Mouse (Mus musculus) spleen, adult 2 months (tissue): ENCODE measurements around the gene Lgr4.

Experiments used
- CTCF ChIP-seq: fragments of 200-500 bp; IDR thresholded peaks from 2 replicates; pipeline ENCODE4 v1.5.1; 2011; ENCODE audit warnings: mild to moderate bottlenecking, inconsistent platforms; ENCODE audit not compliant: insufficient read depth, insufficient read length, insufficient replicate concordance; ENCODE audit errors: extremely low read depth
- POLR2A ChIP-seq: fragments of 200-500 bp; IDR thresholded peaks from 2 replicates; pipeline ENCODE4 v1.6.1; 2011; ENCODE audit warnings: low read depth, low read length, inconsistent platforms

- no peak for TF ChIP-seq CTCF
- TF ChIP-seq POLR2A = no peak
Measured at GRCm38 (mm10) chr2:109958692-109959406, 41.4 kb downstream of the Lgr4 start.
